Mouse (Mus musculus): ENCODE data around the gene Syt13. TPM values are rescaled to one million over a fixed set of nuclear protein-coding genes. Genes with fewer than 3 reads are reported as not detected.
A peak's percentile ranks its signal among the peaks of the same experiment; 100 is the strongest.

Syt13 gene
- polyA plus RNA-seq, 1 experiment from 2014 or later, result 1.2 TPM

DNA sequence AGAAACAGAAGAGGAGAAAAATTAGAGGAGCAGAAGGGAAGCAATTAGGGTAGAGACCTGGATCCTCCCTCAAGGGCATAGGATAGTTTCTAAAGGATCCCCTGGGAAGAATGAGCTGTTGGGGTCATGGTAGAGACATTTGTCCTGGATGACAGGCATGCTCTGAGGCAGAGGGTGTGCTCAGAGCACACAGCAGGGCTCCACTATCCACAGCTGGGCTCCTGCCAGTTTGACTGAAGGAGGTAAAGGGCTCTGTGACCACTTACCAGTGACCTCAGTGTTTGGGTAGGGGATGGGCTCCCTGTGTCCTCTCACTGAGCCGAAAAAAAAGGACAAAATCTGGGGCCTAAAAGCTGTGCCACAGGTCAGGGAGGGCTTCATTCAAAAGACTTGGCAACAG, 34.6 kb downstream of the Syt13 start:
- 17% methylated on average over 1 of the region's 1 CpGs for WGBS
- no peak for DNase-seq (ENCODE audit: low spot score)
- Histone ChIP-seq H3K4me1 (peaks cover 31% of the 10 kb centered on the region), H3K36me3 (no peaks in the 10 kb centered on the region), H3K4me3 (no peak overlapping the region), H3K27me3 (ENCODE audit: insufficient read depth, poor library complexity, severe bottlenecking) (peaks cover 21% of the 10 kb centered on the region), H3K27ac (no peak overlapping the region), H3K9me3 (no peaks in the 10 kb centered on the region)

DNA sequence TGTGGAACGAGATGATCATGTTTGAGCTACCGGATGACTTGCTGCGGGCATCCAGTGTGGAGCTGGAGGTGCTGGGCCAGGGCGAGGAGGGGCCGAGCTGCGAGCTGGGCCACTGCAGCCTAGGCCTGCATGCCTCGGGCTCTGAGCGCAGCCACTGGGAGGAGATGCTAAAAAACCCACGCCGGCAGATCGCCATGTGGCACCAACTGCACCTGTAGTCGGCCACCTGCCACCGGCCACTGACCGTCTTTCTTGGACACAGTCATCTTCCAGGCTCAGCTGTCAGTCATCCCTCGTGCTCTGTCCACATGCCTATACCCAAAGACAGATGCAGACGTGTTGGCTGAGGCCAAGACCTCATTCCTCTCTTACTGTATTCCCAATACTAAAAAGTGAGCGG, 38.6 kb downstream of the Syt13 start:
- DNase-seq (ENCODE audit: low spot score), result no peak
- 91% methylated on average over 17 of the region's 17 CpGs for WGBS
- H3K4me3 ChIP-seq, result no peak overlapping the region

GRCm38 (mm10) chr2:92954404-92955114, 39.7 kb downstream of the Syt13 start:
- no peaks in the 10 kb centered on the region for H3K9me3 ChIP-seq
- H3K4me1 ChIP-seq, result peaks cover 16% of the 10 kb centered on the region; the same call in 1 of the 2 replicates
- H3K4me3 ChIP-seq, result no peak overlapping the region
- no peaks in the 10 kb centered on the region; the same call in 1 of the 2 replicates for H3K27me3 ChIP-seq (ENCODE audit: insufficient read depth, poor library complexity, severe bottlenecking)
- WGBS, result 35% methylated on average over 11 of the region's 11 CpGs
- H3K27ac ChIP-seq, result no peak overlapping the region
- DNase-seq (ENCODE audit: low spot score), result peak; percentile 85
- H3K36me3 ChIP-seq, result no peaks in the 10 kb centered on the region

More for the DNA sequence above, 38.6 kb downstream of the Syt13 start:
- Histone ChIP-seq H3K4me1 (peaks cover 24% of the 10 kb centered on the region), H3K27me3 (ENCODE audit: insufficient read depth, poor library complexity, severe bottlenecking) (no peaks in the 10 kb centered on the region; the same call in 1 of the 2 replicates), H3K27ac (no peak overlapping the region), H3K36me3 (no peaks in the 10 kb centered on the region), H3K9me3 (no peaks in the 10 kb centered on the region)

DNA sequence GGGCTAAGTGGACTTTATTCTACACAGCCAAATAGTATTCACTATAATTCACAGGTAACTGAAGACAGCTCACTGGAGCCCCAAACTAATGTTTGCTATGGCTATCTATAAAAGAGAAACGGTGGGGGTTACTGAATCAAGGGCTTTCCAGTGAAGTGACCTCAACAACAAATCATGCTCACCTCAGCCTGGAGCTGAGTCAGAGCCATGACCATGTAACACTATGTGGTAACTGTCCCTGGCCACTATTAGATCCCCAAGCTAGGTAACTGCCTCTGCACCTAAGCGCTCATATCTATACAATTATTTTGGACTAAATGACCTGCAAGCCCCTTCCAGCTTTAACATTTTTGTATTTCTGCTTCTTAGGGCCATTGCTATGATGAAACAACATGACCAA, 42.0 kb downstream of the Syt13 start:
- peaks cover 16% of the 10 kb centered on the region; the same call in 1 of the 2 replicates for H3K4me1 ChIP-seq
- no peak overlapping the region for H3K27ac ChIP-seq
- H3K36me3 ChIP-seq, result no peaks in the 10 kb centered on the region
- no peak overlapping the region for H3K4me3 ChIP-seq
- no peaks in the 10 kb centered on the region; the same call in 1 of the 2 replicates for H3K27me3 ChIP-seq (ENCODE audit: insufficient read depth, poor library complexity, severe bottlenecking)
- 83% methylated on average over 2 of the region's 2 CpGs for WGBS
- H3K9me3 ChIP-seq, result no peaks in the 10 kb centered on the region
- DNase-seq (ENCODE audit: low spot score), result no peak

DNA sequence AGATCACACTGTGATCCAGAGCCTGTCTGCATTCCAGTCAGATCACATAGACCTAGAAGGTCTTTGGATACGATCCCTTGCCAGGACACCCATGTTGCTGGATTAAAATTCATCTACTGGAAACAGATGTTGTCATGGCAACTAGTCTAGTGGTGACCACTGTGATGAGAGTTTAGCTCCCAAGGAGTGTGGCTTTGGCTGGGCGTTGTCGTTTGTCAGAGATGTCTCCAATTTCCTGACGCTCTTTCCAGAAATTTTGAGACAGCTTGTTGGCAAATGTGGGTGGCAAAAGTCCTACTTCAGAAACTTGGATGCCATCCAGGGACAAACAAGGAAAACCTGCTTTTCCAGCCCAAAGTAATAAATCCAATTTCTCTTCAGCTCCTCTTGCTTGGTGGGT, 43.7 kb downstream of the Syt13 start:
- 93% methylated on average over 4 of the region's 4 CpGs for WGBS
- no peaks in the 10 kb centered on the region for H3K36me3 ChIP-seq
- DNase-seq (ENCODE audit: low spot score), result no peak
- H3K9me3 ChIP-seq, result no peaks in the 10 kb centered on the region
- H3K4me1 ChIP-seq, result peaks cover 11% of the 10 kb centered on the region; the same call in 1 of the 2 replicates
- no peak overlapping the region for H3K27ac ChIP-seq
- H3K4me3 ChIP-seq, result no peak overlapping the region
- H3K27me3 ChIP-seq (ENCODE audit: insufficient read depth, poor library complexity, severe bottlenecking), result no peaks in the 10 kb centered on the region

DNA sequence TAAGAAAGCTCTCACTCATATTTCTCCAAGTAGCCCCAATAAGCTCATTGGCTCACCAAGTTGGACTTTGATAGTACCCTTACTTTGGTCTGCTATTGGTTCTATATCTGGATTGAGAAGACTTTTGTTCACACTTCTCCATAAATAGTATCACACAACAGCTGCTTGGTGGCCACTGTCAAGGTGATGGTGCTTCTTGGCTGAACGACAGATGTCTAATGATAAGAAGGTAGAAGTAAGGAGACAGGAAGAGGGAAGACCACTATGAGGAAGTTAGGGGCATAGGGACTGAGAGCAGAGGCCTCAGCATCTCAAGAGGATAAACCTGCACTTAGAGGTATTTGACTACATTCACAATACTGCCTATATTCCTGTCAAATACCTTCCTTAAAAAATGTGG, 49.4 kb downstream of the Syt13 start:
- Histone ChIP-seq H3K36me3 (0 out of 2 replicates have a peak, but pooled peaks cover 3% of the 10 kb centered on the region), H3K4me3 (no peak overlapping the region), H3K9me3 (no peaks in the 10 kb centered on the region), H3K4me1 (peaks cover 25% of the 10 kb centered on the region), H3K27ac (no peak overlapping the region), H3K27me3 (ENCODE audit: insufficient read depth, poor library complexity, severe bottlenecking) (no peaks in the 10 kb centered on the region)
- 65% methylated on average over 1 of the region's 1 CpGs for WGBS
- no peak for DNase-seq (ENCODE audit: low spot score)

- Histone ChIP-seq H3K4me3 (no peak overlapping the region), H3K4me1 (peaks cover 25% of the 10 kb centered on the region), H3K9me3 (no peaks in the 10 kb centered on the region), H3K36me3 (peaks cover 5% of the 10 kb centered on the region; the same call in 1 of the 2 replicates), H3K27me3 (ENCODE audit: insufficient read depth, poor library complexity, severe bottlenecking) (no peaks in the 10 kb centered on the region), H3K27ac (no peak overlapping the region)
- WGBS, result 46% methylated on average over 8 of the region's 8 CpGs
- DNase-seq (ENCODE audit: low spot score), result no peak
These were observed 51.4 kb downstream of the Syt13 start for GRCm38 (mm10) chr2:92966257-92966656.

DNA sequence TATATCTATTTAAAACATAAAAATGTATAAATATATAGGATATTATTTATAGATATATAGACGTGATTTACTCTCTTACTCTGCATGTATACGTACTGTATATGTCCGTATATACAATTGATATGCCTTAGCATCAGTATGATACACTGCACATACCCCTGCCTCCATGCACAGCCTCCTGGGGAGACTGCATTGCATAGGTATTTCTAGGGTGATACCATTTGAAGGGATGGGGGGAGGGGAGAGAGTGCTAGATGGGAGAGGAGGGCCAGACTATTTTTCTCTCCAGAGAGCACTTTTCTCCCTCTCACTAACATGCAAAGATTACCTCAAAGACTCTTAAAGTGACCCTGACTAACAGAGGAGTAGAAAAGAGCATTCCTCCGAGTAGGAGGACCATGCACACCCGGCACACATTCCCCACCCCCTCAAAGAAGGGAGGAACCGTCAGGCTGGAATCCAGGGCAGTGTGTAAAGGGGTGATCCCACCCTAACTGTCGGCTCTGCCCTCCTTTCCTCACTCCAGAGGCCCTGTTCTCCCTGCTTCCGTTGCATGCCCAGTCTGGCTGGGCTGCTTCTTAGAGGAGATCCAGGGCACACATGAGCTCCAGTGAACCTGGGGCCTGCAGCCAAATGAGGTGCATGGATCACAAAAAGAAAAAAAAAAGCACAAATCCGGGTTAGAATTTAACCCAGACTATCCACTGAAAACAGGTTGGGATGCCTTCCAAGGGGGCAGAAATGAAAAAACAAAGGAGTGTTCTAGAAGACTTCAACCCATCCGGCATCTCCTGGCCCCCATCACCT, 52.3 kb downstream of the Syt13 start:
- no peak overlapping the region for H3K4me3 ChIP-seq
- DNase-seq (ENCODE audit: low spot score), result no peak
- peaks cover 25% of the 10 kb centered on the region for H3K4me1 ChIP-seq
- H3K27me3 ChIP-seq (ENCODE audit: insufficient read depth, poor library complexity, severe bottlenecking), result no peaks in the 10 kb centered on the region
- no peaks in the 10 kb centered on the region for H3K9me3 ChIP-seq
- WGBS, result 24% methylated on average over 10 of the region's 10 CpGs
- peaks cover 9% of the 10 kb centered on the region for H3K36me3 ChIP-seq
- H3K27ac ChIP-seq, result peak overlapping the region; percentile 4; the same call in 1 of the 2 replicates

GRCm38 (mm10) chr2:92967839-92968166, 52.9 kb downstream of the Syt13 start:
- no peak for DNase-seq (ENCODE audit: low spot score)
- 47% methylated on average over 4 of the region's 4 CpGs for WGBS
- H3K27ac ChIP-seq, result peak overlapping the region; percentile 4; the same call in 1 of the 2 replicates

GRCm38 (mm10) chr2:92971069-92971468, 56.2 kb downstream of the Syt13 start:
- 76% methylated on average over 9 of the region's 9 CpGs for WGBS
- H3K36me3 ChIP-seq, result peaks cover 47% of the 10 kb centered on the region
- no peaks in the 10 kb centered on the region for H3K9me3 ChIP-seq
- peaks cover 22% of the 10 kb centered on the region for H3K4me1 ChIP-seq
- H3K4me3 ChIP-seq, result no peak overlapping the region
- DNase-seq (ENCODE audit: low spot score), result no peak
- H3K27ac ChIP-seq, result no peak overlapping the region
- H3K27me3 ChIP-seq (ENCODE audit: insufficient read depth, poor library complexity, severe bottlenecking), result no peaks in the 10 kb centered on the region; the same call in 1 of the 2 replicates

More at GRCm38 (mm10) chr2:92967839-92968166, 52.9 kb downstream of the Syt13 start:
- peaks cover 25% of the 10 kb centered on the region for H3K4me1 ChIP-seq
- H3K4me3 ChIP-seq, result no peak overlapping the region
- no peaks in the 10 kb centered on the region for H3K27me3 ChIP-seq (ENCODE audit: insufficient read depth, poor library complexity, severe bottlenecking)
- no peaks in the 10 kb centered on the region for H3K9me3 ChIP-seq
- peaks cover 14% of the 10 kb centered on the region for H3K36me3 ChIP-seq

DNA sequence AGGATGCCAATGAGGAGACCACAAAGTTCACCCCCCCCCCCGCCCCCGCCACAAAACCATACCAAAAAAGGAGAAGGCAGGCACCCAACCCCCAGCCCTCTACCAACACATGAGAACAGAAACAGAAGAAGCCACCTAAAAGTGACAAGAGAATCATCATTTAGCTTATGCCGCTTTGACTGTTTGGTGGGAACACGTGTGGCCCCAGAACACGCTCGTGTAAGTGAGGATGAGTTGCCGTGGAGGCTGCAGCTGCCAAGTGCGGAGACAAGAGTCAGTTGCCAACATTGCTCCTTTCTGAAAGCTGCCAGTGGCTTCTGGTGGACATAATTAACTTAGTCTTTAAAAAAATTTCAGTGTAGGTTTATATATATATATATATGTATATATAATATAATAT, 56.6 kb downstream of the Syt13 start:
- no peak overlapping the region for H3K27ac ChIP-seq
- DNase-seq (ENCODE audit: low spot score), result no peak
- WGBS, result 90% methylated on average over 8 of the region's 8 CpGs
- no peak overlapping the region for H3K4me3 ChIP-seq
- no peaks in the 10 kb centered on the region for H3K9me3 ChIP-seq
- peaks cover 17% of the 10 kb centered on the region for H3K4me1 ChIP-seq
- H3K27me3 ChIP-seq (ENCODE audit: insufficient read depth, poor library complexity, severe bottlenecking), result no peaks in the 10 kb centered on the region; the same call in 1 of the 2 replicates
- H3K36me3 ChIP-seq, result peaks cover 52% of the 10 kb centered on the region

GRCm38 (mm10) chr2:92972071-92972470, 57.2 kb downstream of the Syt13 start:
- Histone ChIP-seq H3K27ac (no peak overlapping the region), H3K9me3 (no peaks in the 10 kb centered on the region), H3K4me1 (peaks cover 12% of the 10 kb centered on the region), H3K4me3 (no peak overlapping the region), H3K36me3 (peaks cover 55% of the 10 kb centered on the region), H3K27me3 (ENCODE audit: insufficient read depth, poor library complexity, severe bottlenecking) (no peaks in the 10 kb centered on the region; the same call in 1 of the 2 replicates)
- 86% methylated on average over 17 of the region's 17 CpGs for WGBS
- DNase-seq (ENCODE audit: low spot score), result no peak

DNA sequence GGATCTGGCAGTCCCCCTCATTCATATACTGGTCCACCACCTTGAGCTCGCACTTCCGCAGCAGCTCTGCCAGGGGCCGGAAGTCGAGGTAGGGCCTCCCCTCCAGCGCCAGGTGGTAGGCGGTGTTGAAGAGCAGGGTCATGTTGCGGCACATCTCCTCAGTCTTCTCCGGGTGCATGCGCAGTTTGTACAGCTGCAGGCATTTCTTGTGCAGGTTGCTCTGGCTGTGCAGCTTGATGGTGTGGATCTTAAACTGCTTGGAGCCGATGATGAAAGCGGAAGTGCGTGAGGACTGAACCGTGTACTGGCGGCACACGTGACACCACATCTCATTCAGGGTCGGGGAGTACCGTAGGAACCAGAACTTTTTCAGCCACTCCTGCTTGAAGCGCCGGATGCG, 58.7 kb downstream of the Syt13 start:
- Histone ChIP-seq H3K36me3 (peaks cover 59% of the 10 kb centered on the region), H3K4me1 (no peaks in the 10 kb centered on the region), H3K27ac (no peak overlapping the region), H3K27me3 (ENCODE audit: insufficient read depth, poor library complexity, severe bottlenecking) (no peaks in the 10 kb centered on the region; the same call in 1 of the 2 replicates), H3K4me3 (no peak overlapping the region), H3K9me3 (no peaks in the 10 kb centered on the region)
- DNase-seq (ENCODE audit: low spot score), result no peak
- WGBS, result 88% methylated on average over 20 of the region's 20 CpGs

Measured in heart, embryonic 10.5 days (tissue).